Mouse (Mus musculus): ENCODE data around the gene Macrod2.

The Macrod2 gene

DNA sequence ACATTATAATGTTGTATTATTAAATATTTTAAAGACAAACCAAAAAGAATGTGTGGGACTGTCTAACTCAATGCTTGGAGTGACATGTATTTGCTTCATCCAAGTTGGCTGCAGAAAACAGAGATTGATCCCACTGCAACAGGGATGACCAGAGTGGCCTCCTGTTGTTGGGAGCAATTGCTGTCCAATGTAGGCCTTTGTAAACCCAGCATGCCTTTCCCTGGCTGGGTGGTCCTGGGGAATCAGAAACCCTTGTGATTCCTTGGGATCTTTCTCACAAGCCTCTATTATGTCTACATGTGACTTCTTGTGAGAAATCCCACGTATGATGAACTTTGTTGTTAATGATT lies 806.9 kb downstream of the Macrod2 start:
- DNase-seq (ENCODE audit: low read depth, low spot score), result no peak

DNA sequence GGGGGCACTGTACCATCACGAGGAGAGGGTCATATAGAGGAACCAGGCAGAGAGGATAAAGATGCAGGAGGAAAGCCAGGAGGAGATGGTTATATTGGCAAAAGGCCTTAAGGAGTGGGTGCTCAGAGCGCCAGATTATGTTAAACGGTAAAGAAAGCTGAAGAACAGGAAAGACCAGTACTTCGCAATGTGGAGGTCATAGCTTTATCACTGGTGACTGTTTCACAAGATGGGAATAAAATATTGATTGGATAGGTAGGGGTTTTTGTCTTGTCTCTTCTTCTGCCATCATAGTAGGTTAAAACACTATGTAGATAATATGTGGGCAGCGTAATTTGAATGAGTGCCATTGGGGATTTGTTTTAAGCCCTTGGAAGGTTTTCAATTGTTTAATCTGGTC lies 816.2 kb downstream of the Macrod2 start:
- no peak for DNase-seq (ENCODE audit: low read depth, low spot score)

DNA sequence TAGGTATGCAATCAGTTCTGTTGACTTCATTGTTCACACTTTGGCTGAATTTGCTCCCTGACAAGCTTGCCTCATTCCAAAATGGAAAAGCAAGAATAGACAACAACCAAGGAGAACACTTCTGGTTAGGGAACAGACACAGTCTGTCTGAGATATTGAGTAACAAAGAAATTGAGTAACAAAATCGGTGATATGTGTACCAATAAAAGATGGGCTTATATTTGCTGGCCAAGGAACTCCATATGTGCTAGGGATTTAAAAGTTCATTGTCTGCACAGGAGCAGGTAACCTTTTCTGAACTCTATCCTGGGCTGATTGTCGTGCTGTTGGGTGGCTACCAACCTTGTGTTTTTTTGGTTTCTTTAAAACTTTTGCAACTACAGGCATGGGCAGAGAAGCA lies 817.2 kb downstream of the Macrod2 start:
- DNase-seq (ENCODE audit: low read depth, low spot score), result no peak

DNA sequence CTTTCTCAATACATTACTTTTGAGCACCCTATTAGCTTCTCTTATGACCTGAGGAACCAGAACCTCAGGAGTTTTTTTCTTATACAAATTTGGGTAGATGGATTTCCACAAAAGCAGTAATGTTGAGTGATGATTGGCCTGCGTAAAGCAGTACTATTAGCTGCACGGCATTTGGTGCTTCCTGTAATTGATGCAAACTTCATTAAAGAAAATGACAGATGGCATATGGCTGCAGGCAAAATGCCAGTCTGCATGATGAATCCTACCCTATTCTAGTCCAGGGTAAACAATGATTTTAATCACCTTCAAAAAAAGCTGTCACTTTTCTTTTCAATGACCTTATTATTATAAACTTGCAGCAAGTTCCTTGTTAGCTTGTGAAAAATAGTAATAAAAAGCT lies 822.4 kb downstream of the Macrod2 start:
- DNase-seq (ENCODE audit: low read depth, low spot score), result no peak

DNA sequence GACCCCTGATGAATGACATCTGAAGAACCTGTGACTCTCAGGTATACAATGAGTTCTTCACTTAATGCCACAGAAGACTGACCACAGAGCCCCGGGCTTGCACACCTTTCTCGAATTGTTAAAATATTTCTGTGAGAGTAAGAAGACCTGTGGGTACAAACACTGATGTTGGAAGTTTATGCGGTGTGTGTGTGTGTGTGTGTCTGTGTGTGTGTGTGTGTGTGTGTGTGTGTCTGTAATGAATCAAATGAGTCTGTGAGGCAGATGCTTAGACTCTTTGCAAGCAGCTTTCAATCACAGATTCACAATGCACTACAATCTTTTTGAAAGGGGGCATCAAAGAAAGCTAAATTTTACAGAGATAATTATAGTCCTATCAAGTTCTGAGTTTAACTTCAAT lies 822.8 kb downstream of the Macrod2 start:
- no peak for DNase-seq (ENCODE audit: low read depth, low spot score)

DNA sequence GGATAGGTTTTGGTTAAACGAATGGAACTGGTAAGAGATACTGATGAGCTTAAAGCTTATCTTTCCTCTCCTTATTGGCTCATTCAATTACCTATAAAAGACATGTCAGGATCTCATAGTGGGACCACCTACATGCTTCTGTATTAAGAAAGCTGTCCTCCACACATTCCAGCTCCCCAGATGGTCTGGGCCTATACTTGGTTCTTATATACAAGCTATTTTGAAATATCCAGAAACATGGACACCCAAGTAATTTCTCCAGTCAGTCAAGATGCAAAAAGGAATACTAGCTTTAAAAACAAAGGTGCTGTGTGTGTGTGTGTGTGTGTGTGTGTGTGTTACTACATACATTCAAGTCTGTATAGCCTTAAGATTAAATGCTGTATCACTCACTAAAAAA lies 833.7 kb downstream of the Macrod2 start:
- DNase-seq (ENCODE audit: low read depth, low spot score), result no peak

DNA sequence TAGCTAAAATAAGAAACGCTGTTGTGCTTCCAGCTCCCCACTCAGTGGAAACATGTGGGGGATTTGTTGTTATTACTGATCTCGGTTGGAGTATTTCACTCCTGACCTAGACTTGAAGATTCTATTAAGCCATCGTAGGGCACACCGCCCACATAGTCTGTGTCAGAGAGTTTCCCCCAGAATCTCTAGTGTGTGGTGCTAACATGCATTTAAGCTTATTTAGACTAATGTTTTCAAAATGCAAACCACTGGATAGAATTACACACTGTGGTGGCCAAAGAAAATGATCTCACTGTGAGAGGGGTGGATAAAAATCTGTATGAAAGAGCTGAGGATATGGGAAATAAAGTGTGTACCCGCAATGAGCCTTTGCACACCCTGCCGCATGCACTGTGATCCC lies 834.7 kb downstream of the Macrod2 start:
- no peak for DNase-seq (ENCODE audit: low read depth, low spot score)

DNA sequence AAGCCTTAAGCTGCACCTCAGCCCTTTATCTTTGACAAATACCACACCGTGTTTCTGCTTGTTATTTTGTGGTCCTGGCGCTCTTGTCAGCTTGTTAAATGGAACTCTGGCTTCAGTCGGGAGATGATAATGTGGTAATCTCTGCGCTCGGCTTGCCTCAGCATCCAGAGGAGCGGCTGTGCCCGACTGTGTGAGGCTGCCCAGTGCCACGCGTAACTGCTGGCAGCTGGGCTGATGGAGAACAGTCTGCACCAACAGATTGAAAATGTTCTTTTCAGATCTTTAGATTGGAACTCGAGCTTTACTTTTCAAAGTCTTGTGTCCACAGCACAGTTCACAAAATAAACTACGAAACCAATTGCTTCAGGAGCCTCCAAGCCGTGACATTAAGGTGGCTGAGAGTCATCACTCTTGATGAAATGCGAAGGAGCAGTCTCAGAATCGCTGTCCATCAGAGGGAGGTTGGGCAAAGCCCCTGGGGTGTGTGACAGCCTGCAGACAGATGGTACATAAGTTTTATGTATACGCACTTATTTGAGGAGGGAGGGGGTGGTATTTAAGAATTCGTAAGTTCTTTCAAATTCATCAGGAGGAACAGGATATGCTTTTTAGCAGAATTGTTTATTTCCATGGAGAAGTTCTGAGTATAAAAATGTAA lies 836.0 kb downstream of the Macrod2 start:
- DNase-seq (ENCODE audit: low read depth, low spot score), result no peak

DNA sequence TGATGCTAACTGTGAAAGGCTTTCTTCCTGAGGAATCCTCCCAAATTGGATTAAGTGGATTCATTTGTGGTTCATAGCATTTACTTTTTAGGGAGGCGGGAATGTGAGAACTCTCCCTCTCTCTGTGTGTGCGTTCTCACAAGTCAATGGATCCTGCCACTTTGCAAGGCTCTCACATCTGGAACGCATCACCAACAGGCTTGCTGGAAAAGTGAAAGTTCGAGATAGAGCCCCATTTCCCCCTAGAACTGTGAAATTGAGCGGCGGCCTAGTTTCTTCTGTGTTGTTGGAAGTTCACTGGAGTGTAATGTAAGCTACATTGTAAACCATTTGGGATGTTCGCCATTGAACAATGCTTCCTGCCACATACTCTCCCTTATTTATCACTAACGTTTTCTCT lies 839.2 kb downstream of the Macrod2 start:
- DNase-seq (ENCODE audit: low read depth, low spot score), result no peak

DNA sequence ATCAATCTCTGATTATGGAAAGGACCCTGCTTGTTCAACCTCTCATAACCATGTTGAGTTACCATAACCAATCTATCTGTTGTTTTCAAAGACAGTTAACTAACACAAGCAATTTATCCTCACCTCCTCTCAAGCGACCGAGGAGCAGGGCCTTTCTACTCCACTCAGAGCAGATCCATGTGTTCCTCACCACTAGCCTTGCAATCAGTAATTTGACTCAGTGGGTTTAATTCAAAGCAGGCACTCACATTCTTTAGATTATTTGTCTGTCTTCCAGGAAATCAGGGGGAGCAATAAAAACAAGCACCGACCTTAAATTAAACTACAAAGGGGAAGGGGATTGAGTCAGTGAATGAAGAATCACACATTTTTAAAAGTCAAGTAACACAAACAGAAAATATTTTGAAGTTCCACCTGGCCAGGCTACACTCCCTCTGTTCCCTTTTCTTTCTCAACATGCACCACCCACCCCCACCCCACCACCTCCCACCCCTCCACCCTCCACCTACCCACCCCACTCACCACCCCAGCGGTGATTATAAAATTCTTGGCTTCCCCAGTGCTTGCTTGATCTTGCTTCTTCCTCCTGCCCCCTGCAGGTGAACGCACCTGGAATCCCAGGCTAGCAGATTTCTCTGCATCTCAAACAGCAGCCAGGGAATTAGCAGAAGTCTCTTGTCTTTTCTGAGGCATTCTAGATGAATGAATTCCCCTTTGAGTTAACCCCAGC lies 839.8 kb downstream of the Macrod2 start:
- no peak for DNase-seq (ENCODE audit: low read depth, low spot score)

DNA sequence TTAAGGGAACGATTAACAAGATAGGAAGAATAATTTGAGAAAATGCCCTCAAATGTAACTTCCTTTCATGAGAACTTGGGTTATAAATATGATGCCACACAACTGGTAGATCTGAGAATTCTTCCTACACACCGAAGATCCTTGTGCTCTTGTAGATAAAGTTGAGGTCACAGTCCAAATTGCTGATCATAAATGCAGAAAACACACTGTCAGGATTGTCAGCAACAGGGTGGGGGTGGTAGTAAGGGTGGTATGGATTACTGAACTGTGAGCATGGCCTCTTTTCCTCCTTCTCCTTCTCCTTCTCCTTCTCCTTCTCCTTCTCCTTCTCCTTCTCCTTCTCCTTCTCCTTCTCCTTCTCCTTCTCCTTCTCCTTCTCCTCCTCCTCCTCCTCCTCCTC lies 852.6 kb downstream of the Macrod2 start:
- DNase-seq (ENCODE audit: low read depth, low spot score), result no peak

DNA sequence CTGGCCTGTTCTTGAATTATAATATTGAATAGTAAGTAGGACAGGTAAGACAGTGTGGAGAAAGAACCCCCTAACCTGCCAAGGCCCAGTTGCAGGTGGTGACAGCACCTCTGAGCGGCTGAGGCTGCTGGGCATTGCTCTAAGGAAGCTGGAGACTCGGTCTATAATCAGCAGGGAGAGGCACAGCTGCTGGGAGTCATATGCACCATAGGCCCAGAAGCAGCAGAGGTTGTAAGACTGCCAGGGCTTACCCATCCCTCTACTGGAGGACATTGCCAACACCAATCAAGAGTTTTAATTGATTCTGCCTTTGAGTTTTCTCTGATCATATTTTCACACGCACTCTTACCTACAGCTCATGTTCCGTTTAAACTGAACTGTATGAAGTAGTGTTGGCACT lies 869.5 kb downstream of the Macrod2 start:
- DNase-seq (ENCODE audit: low read depth, low spot score), result no peak

DNA sequence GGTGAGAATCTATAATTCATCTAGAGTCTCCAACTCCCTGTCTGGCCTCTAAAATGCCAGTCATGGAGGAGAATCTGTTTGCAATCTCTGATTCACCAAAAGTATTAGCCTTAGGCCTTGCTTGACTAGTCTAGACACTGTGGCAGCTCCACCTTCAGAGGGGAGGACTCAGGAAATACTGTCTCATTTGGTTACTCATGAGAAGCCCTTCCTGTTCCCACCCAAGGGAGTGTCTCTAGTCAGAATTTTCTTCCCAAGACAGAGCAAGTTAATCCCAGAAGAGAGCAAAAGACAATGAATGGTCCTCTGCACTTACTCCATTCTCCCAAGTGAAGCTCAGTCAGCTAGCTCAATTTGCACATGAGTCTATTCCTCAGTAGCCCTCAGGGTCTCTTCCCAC lies 871.5 kb downstream of the Macrod2 start:
- DNase-seq (ENCODE audit: low read depth, low spot score), result no peak

DNA sequence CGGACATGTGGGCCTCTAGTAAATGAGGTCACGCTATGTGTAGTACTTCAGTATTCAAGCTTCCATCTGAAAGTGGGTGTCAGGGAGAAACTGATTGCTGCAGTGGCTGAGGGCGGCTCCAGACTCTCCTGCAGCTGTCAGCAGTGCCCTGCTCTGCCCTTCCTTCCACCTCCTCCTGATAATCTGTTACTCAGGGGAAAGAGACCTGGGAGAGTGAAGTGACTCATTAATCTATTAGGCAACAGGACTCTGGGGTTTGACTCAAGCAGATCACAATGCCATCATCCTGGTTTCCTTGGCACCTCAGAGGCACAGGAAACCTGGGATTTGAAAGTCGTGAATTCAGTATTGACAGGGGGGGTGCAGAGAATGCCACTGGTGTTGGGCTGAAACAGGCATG lies 876.4 kb downstream of the Macrod2 start:
- no peak for DNase-seq (ENCODE audit: low read depth, low spot score)

DNA sequence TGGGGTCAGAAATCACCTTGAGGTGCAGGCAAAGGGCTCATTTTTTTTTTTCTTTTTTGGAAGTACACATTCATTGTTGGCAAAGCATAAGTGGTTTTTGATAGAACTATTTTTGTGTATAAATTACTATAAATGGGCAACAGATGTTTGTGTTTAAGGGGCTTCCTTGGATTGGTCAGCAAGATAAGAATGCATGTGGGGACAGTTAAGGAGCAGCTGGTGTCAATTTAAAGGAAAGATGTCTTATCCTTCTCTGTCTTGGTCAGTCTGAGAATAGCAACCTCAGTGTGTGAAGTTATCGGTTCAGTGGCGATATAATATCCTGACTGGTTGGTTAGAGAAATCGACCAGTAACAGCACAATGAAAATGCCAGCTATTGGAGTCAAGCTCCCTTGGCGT lies 877.9 kb downstream of the Macrod2 start:
- no peak for DNase-seq (ENCODE audit: low read depth, low spot score)

DNA sequence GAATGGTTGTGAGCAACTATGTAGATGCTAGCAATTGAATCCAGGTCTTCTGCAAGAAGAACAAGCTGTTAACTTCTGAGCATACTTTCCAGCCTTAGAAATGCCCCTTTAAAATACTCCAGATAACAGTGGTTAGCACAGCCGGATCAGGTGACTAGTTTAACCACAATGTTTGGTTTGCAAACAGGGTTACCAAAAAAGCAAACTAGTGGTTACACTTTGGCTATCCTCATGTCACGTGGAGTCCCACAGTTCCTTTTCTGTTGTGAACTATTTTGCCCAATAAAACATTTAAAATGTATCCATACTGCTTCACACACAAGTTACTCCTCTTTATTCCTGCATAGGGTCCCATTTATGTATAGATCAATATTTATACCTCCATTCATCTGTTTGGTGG lies 879.2 kb downstream of the Macrod2 start:
- DNase-seq (ENCODE audit: low read depth, low spot score), result no peak

DNA sequence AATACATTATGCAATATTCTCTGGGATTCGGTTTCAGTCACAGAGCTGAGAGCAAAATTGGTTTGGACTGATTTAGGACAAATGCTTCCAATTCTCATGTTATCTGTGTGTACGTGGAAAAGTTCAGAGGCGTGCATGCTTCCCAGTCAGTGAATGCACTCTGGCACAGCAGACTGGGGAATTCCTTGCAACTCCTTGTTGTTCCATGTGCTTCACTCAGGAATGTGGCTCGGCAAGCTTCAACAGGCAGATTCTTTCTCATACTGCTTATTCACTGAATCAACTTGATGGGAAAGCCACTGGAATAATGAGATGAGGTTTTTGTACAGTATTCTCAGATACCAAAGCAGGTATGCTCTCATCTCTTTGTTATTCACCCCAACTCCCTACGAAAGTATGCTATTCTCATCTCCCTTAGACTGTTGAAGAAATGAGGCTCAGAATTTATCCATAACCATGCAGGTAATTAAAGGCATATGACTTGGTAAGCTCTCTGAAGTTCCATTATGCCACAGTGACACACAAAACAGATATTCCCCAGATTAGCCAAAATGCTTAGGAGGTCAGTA lies 884.1 kb downstream of the Macrod2 start:
- DNase-seq (ENCODE audit: low read depth, low spot score), result no peak

DNA sequence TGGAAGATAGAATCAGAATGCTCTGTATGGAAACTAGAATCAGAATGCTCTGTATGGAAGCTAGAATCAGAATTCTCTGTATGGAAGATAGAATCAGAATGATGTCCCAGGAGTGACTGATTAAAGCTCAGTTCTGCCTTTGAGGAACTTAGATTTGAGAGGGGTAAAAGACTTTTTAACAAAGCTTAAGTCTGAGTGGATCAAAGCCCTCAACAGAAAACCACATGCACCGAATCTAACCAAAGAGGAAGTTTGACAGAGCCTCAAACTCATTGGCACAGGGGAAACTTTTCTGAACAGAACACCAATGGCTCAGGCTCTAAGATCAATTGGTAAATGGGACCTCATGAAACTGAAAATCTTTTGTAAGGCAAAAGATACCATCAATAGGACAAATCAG lies 885.7 kb downstream of the Macrod2 start:
- no peak for DNase-seq (ENCODE audit: low read depth, low spot score)

DNA sequence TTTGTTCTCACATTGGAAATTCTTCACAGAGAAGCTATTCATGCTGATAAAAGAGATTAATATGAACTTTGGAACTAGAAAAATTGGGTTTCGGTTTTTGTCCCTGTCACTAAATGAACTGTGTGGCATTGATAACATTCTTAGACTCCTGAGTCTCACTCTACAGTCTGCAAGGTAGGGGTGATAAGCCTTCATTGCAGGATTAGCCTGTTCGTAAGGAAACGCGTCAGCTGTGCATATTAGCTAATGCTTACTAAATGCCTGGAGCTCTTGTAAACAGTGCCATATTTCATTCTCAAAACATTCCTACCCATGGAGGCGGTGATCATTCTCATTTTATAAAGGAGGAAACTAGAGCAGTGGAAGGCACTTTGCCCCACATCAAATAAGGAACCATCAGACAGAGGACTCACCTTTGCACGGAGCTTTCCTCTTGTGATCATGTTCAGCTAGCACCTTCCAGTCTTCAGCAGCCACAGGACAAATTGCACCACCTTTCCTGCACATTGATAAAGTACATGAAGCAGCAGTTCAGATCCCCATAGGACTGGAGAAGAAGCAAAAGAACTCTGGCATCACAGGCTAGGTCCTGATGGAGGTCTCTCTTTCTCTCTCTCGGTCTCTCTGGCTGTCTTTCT lies 891.1 kb downstream of the Macrod2 start:
- DNase-seq (ENCODE audit: low read depth, low spot score), result no peak

DNA sequence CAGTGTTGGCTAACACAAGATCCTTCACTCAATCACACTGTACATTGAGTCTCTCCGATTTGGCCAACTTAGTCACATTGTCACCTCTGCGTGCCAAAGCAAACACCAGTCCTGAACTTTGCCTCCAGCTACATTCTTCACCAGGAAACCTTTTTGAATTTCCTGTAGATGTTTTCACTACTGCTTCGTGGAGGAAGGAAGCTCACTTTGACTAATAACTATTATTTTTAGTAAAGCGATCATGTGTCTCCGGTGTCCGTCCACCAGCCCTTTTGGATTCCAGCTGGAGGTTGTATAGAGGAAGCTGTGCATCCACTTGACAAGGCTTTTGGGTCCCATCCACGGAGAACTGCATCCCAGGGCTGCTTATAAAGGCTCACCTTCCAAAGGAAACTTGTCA lies 893.4 kb downstream of the Macrod2 start:
- DNase-seq (ENCODE audit: low read depth, low spot score), result no peak

DNA sequence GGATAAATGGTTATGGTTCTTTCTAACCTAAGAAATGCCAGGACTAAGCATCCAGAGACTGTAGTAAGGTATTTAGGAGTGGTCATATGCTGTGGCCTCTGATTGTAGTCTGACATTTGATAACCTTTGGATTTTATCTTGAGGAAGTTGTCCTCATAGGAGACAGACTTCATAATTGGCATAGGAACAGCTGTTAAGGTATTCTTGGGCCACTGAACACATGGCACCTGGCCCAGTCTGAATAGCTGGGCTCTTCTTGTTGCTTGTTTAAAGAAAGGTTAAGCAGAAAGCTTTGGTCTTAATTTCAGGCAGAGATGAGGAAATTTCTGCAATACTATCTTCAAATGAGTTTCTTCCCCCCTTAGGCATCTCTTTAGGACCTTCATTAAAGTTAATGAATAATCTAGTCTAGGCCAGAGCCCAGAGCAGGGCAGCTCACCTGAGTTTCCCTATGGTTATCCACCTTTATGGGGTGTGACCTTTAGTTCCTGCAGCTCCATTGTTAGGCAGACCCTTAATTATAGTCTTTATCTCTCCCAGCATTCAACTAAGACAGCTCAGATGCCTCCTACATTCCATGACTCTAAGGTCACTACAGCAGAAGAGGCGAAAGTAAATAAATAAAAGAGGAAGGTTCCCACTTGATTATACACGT lies 894.1 kb downstream of the Macrod2 start:
- DNase-seq (ENCODE audit: low read depth, low spot score), result no peak

DNA sequence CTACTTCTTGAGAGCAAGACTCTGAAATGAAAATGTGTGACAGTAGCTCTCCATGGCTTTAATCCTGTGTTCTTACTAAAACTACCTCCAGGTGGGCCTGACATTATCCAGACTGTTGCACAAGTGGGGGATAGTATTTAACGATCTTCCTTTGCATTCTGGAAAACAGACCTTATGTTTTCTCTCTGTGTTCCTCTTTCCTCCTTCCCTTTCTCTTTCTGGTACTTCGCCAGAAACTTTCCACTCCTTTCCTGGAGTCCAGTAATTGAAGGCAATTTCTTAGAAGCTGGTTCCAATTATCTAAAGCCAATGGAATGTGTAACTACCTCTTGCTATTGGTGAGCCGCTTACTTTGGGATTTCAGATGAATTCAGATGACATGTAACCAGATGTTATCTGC lies 897.7 kb downstream of the Macrod2 start:
- no peak for DNase-seq (ENCODE audit: low read depth, low spot score)
